Mouse (Mus musculus): Measurements from ENCODE around the gene Trim34b.
"Not testable (repeated sequence)": the region's sequence is repeated elsewhere in the genome, so short reads cannot be mapped to it uniquely, and the experiment has no call there.

Gene Trim34b

DNA sequence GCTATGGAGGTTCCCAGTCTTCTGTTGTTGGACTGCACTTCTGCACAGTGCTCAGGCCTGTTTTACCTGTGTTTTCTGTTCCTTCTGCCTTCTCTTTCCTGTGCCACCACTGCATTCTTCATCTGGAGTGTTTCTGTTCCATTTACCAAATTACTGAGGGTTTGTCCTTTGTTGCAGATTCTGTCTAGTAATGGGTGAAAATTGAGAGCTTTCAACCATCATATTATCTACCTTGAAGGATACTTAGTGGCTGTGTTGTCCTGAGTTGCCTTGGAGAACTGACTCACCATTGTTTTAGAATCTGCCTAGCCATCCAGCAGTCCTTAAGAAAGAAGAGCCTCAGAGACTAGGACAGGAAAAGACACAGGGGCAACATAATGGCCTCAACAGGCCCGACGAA lies at the start of gene Trim34b:
TSS of gene Trim34b (plus strand) at position 301 of the 400 bp plus-strand sequence.
- not testable (repeated sequence) for DNase-seq (ENCODE audit: low spot score)

DNA sequence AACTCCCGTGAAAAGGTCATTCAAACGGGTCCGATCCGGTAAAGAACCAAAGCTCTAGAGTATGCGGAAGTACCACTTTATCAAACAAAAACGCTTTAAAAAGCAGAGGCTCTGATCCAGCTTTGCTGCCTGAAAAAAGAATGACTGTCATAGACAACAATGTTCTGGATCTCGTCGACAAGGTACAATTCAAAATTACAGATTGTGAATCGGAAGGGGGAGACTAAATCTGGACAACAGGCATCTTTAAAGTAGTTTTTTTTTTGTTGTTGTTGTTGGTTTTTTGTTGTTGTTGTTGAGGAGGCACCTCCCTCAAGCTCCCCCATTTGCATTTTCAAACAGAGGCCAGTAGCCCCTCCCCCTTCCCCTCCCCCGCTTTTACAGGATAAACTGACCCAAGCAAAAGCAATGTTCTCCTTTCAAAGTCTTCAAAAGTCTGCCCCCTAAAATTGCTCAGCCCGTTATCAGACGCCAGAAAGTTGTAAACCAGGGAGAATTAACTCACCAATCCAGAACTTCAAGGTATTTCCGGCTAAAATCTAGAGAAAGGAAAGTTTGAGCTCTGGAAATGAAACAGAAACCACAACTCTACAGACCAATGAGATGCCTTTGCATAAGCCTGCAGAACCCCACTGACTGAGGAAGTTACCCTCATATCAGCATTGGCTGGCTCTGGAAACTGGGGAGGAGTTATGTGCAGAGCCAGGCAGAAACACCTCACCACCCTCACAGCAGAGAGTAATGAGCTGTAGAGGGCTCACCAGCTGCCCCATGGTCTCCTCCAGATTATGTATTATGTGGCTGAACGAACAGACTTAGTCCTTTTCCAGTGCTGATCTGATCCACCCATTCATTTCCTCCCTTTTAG lies 41.5 kb upstream of the Trim34b start, which contains the start of gene Trim5:
TSS of gene Trim5 (minus strand) at position 519 of the 868 bp plus-strand sequence.
- not testable (repeated sequence) for DNase-seq (ENCODE audit: low spot score)

DNA sequence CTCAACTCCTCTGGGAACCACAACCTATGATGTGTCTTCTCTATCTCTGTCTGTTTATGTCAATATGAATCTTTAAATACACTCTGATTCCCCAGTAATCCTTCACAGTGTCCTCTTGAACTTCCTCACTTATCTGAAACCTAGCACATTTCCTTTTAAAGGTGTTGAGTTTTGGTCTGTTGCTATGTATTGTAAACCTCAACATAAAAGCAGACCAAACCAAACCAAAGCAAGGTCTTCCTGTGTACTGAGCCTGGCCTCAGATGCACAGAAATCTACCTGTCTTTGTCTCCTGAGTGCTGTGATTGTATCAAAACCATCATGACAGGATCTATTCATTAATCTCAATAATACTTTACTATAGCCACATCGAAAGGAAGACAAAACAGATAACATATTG lies 38.6 kb upstream of the Trim34b start:
- no peak for DNase-seq (ENCODE audit: low spot score)

GRCm38 (mm10) chr7:104291638-104292400 lies 37.5 kb upstream of the Trim34b start:
- no peak for DNase-seq (ENCODE audit: low spot score)

GRCm38 (mm10) chr7:104314796-104315353 lies 14.4 kb upstream of the Trim34b start:
- no peak for DNase-seq (ENCODE audit: low spot score)

- not testable (repeated sequence) for DNase-seq (ENCODE audit: low spot score)
These were observed 13.7 kb upstream of the Trim34b start, which contains the start of gene Trim12a for GRCm38 (mm10) chr7:104315369-104316080. Gene Trim12a, minus strand, starts transcription at chr7:104315466.

- no peak for DNase-seq (ENCODE audit: low spot score)
These were observed 7.2 kb upstream of the Trim34b start for GRCm38 (mm10) chr7:104322028-104322427.

DNA sequence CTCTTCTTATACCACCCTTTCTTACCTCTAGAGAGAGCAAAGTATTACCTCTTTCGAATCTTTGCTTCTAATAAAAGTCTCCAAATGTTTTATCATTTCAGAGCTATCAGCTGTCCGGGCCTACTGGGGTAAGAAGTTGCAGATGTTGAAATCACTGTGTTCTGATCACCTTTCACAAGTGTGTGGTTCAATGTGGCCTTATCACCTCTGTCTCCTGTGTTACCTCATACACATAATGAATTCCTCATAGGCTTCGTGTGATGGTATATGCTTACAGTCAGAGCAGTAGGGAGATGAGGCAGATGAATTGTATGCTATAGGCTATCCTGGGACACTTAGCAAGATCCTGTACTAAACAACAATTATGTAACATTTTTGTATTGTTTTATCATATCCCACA lies 6.3 kb downstream of the Trim34b start:
- not testable (repeated sequence) for DNase-seq (ENCODE audit: low spot score)

DNA sequence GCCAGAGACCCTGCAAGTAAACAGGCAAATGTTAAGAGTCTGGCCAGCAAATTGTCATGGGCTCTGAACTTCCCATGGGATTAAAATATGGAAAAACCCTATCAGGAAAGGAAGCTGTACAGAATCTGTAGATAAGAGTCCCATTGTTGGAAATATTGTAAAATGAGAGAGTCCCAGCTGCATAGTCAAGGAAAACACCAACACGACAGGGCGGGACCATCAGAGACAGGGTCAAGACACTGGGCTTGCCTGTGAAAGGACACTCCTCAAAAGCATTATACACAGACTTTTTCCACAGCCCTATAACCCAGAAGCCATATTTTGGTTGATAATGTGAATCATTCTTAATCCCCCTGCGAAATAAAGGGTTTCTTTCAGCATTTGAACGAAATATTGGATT lies 11.5 kb downstream of the Trim34b start:
- DNase-seq (ENCODE audit: low spot score): not testable (repeated sequence)

DNA sequence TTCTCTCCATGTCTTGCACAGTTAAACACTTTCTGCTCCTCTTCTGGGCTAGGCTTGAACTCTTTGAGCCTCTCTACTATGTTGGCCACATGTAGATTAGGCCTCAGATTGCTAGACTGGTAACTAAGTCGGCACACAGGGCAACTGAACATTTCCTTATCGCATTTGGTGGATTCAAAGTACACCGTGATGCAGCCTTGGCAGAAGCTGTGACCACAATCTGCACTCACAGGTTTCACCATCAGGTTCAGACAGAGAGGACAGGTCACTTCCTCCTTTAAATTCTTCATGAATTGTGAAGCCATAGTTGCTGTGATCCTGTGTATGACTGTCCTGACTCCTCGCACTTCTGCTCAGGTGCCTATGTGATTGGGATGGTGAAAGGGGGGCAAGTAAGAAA lies 18.8 kb downstream of the Trim34b start:
- DNase-seq (ENCODE audit: low spot score): not testable (repeated sequence)

GRCm38 (mm10) chr7:104352717-104353599 lies 23.7 kb downstream of the Trim34b start, which contains the start of gene Trim12c:
Gene Trim12c, minus strand, starts transcription at chr7:104353362.
- DNase-seq (ENCODE audit: low spot score): no peak

- no peak for DNase-seq (ENCODE audit: low spot score)
These were observed 24.3 kb downstream of the Trim34b start for GRCm38 (mm10) chr7:104353600-104353967.

GRCm38 (mm10) chr7:104366339-104366738 lies 37.1 kb downstream of the Trim34b start:
- no peak for DNase-seq (ENCODE audit: low spot score)

DNA sequence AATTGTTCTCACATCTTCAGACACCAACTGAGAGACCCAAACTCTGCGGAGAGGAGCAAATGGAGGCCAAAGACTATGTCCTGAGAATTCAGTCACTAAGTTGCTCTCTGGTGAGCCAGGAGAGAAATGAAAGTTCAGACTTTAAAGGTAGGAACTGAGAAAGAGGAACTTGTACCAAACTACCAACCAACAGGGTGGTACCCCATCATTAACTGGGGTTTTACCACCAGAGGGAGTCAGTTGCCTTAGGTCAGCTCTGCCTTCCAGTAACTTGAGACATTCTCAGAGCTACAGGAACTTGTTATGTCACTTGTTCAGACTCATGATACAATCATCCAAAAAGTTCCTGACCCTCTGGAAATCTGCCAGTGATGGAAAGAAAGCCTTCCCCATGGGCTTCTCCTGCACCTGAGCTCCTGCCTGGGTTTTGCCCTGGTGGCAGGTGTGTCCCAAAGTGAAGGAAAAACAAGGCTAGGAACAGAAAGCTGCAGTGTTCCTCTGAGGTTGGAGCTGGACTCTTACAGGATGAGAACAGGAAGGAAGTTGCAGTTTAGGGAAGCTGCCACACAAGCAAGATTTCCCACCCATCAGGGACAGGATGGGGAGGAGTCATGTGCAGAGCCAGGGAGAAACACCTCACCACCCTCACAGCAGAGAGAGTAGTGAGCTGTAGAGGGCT lies 40.6 kb downstream of the Trim34b start, which contains the start of gene Trim30b:
TSS of gene Trim30b (minus strand) at position 149 of the 679 bp plus-strand sequence.
- no peak for DNase-seq (ENCODE audit: low spot score)
